Mouse (Mus musculus) testis, adult 2 months (tissue): ENCODE results near the gene Gm42420.

ENCODE experiments used
- CTCF ChIP-seq: fragments of 200-500 bp; IDR thresholded peaks from 2 replicates; pipeline ENCODE4 v1.5.1; 2012; ENCODE audit warnings: low read depth, mild to moderate bottlenecking, inconsistent platforms, low read length, moderate library complexity; ENCODE audit not compliant: control insufficient read depth, insufficient read depth, insufficient replicate concordance
- POLR2A ChIP-seq: fragments of 200-500 bp; IDR thresholded peaks from 2 replicates; pipeline ENCODE4 v1.6.1; 2012; ENCODE audit warnings: low read depth, mild to moderate bottlenecking, inconsistent platforms, low read length, moderate library complexity; ENCODE audit not compliant: control insufficient read depth

DNA sequence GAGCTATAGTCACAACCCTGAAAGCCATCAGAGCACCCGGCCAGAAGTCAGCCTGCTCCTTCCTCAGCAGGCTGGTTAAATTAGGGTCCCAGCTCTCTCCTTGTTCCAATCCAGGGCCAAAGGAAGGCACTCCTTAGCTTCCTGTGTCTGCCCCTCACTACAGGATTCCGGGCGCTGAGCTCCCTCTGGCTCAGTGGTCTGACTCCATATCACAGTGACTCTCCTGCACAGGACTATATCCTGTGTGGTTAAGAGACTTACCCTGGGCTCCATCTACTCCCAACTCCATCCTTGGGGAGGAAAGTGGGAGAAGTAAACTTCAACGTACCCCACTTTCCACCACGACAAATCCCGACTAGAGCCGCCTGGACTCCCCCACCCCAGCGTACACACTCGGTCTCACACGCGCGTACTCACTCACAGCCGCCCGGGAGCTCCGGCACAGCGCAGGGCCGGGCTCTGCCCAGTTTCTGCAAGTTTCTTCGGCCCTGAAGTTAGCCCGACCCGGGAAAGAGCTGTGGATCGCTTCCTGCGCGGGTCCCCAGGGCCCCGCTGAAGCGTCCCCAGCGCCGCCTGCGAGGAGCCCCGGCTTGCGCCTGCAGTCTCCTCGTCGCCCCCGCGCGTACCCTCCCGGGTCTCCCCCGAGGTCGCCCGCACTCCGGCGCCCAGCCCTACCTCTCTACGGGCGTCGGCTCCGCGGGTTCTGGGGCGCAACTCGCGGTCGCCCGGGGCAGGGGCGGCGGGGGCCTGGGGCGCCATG lies 28.5 kb upstream of the Gm42420 start:
- no peak for TF ChIP-seq CTCF
- no peak for TF ChIP-seq POLR2A
